Mouse (Mus musculus) hindbrain, embryonic 14.5 days (tissue): ENCODE results near the gene Csf1. TPM values are rescaled to one million over a fixed set of nuclear protein-coding genes. Genes with fewer than 3 reads are reported as not detected.
A peak's percentile ranks its signal among the peaks of the same experiment; 100 is the strongest.
"Not testable (repeated sequence)": the region's sequence is repeated elsewhere in the genome, so short reads cannot be mapped to it uniquely, and the experiment has no call there.

Experiments
- ATAC-seq: fragments of 200-750 bp; cut with Nextera tagmentation; 2 replicates; pipeline ENCODE4 v1.8.0; 2017; ENCODE audit warnings: moderate number of reproducible peaks, mild to moderate bottlenecking, moderate TSS enrichment, moderate library complexity; ENCODE audit not compliant: low FRiP score
- DNase-seq: peaks from one replicate; pipeline ENCODE4 v3.0.0-alpha.2; 2015; ENCODE audit warnings: low spot score
- H3K27ac ChIP-seq: fragments of 300-500 bp; sonication (generic); 2 replicates; pipeline ENCODE4 v1.5.1; 2014; ENCODE audit warnings: mild to moderate bottlenecking, moderate library complexity
- H3K27me3 ChIP-seq: fragments of 300-500 bp; sonication (generic); 2 replicates; pipeline ENCODE4 v1.6.1; 2014; ENCODE audit warnings: mild to moderate bottlenecking, low read length, mixed read lengths; ENCODE audit not compliant: control insufficient read depth, insufficient read depth
- H3K36me3 ChIP-seq: fragments of 300-500 bp; sonication (generic); replicated peaks from 2 replicates; pipeline ENCODE4 v1.6.1; 2014; ENCODE audit not compliant: control insufficient read depth, insufficient read depth
- H3K4me1 ChIP-seq: fragments of 300-500 bp; sonication (generic); replicated peaks from 2 replicates; pipeline ENCODE4 v1.6.1; 2014; ENCODE audit warnings: antibody characterized with exemption, low read length, mixed read lengths; ENCODE audit not compliant: control insufficient read depth, insufficient read depth
- H3K4me2 ChIP-seq: fragments of 300-500 bp; sonication (generic); replicated peaks from 2 replicates; pipeline ENCODE4 v1.6.1; 2014; ENCODE audit warnings: mild to moderate bottlenecking, moderate library complexity
- H3K4me3 ChIP-seq: fragments of 300-500 bp; sonication (generic); replicated peaks from 2 replicates; pipeline ENCODE4 v1.5.1; 2014; ENCODE audit warnings: mild to moderate bottlenecking, low read length
- H3K9ac ChIP-seq: fragments of 300-500 bp; sonication (generic); 2 replicates; pipeline ENCODE4 v1.6.1; 2014
- H3K9me3 ChIP-seq: fragments of 300-500 bp; sonication (generic); 2 replicates; pipeline ENCODE4 v1.6.1; 2016; ENCODE audit warnings: low read length; ENCODE audit not compliant: control insufficient read depth
- WGBS: fragments of 180-500 bp; shearing (Covaris S2); extraction: QIAGEN DNeasy Blood & Tissue Kit; methylation state at CpG from one replicate; pipeline ENCODE4 v1.1.7; 2014; 5-methylcytosine and 5-hydroxymethylcytosine counted together
- polyA plus RNA-seq: library from polyadenylated mRNA; unstranded; fragments of >200 nt; fragmentation: Nextera tagmentation; extraction: Ambion mirVana; gene quantifications from 2 replicates; pipeline ENCODE4 v1.2.1, GENCODE M21; 2014

The Csf1 gene
- polyA plus RNA-seq, 1 experiment from 2014 or later, result 7.8 TPM

DNA sequence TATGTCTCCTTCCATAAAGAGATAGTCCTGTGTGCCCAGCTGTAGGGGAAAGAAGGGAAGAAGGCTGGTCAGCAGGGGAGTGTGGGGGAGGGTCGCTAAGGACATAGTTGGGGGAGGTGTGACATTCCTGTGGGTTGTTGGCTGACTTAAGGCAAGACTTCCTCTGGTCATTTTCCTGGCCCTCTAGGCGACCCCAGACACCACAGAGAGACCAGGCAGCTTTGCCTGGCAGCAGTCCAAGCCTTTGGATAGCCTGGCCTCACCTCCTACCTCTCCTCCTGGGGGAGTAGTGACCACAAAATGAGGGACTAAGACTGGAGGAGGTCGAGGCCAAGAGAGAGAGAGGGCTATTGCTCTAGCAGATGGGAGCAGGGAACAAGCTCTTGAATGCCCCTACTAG is 17.2 kb downstream of the Csf1 start:
- H3K9ac ChIP-seq, result no peak overlapping the region
- 39% methylated on average over 3 of the region's 3 CpGs for WGBS

DNA sequence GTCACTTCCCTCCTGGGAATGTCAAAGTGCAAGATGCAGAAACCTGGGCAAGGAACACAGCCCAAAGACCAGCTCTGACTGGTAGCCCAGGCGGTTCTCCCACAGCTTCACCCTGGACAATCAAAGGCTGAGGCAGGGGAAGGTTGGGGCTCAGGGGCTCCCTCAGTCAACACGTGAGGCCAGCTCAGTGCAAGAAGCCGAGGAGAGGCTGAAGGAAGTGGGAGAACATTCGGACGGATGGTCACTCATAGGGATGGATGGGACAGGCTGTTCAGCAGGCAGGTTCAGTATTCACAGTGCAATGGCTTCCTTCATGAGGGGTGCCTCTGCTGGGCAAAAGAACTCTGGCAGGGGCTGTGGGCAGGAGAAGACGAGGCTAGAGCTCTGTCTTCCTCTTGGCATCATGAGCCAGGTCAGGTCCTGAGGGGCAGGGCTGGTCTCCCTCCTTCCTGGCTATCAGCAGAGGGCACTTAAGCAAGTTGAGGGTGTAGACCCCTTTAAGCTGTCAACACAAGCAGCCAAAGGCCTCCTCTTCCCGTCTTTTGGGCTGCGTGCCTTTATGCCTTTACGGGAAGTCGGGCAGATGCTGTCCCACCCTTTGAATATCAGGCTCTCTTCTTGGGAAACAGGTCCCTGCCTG is 18.1 kb downstream of the Csf1 start:
- DNase-seq (no peak), ATAC-seq (no peak)
- no peak overlapping the region for H3K4me2 ChIP-seq
- H3K9ac ChIP-seq, result no peak overlapping the region
- H3K4me1 ChIP-seq, result peaks cover 22% of the 10 kb centered on the region
- H3K9me3 ChIP-seq, result no peaks in the 10 kb centered on the region
- no peak overlapping the region for H3K4me3 ChIP-seq
- H3K36me3 ChIP-seq, result no peaks in the 10 kb centered on the region
- WGBS, result 94% methylated on average over 10 of the region's 10 CpGs
- no peaks in the 10 kb centered on the region for H3K27me3 ChIP-seq
- no peak overlapping the region for H3K27ac ChIP-seq

More for the DNA sequence above, 17.2 kb downstream of the Csf1 start:
- ATAC-seq (no peak), DNase-seq (no peak)
- Histone ChIP-seq H3K36me3 (no peaks in the 10 kb centered on the region), H3K4me1 (peaks cover 22% of the 10 kb centered on the region), H3K4me2 (no peak overlapping the region), H3K27ac (no peak overlapping the region), H3K27me3 (no peaks in the 10 kb centered on the region), H3K4me3 (no peak overlapping the region), H3K9me3 (no peaks in the 10 kb centered on the region)

DNA sequence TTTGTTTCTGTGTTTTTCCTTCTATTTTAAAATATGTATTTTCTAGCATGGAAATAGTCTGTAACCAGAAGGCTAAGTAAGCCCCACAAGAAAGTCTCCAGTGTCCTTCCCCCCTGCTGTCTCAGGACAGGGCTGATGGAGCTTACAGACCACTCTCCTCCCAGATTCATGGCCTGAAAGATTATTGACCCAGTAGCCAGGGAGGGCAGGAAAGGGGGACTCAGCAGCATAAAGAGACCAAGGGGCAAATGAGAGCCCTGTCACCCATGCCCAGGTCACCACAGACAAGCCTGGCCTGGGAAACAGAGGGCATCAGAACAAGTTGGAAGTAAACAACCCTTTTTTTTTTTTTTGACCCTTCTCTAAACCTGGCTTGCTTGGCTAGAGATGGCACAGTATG is 18.9 kb downstream of the Csf1 start:
- Histone ChIP-seq H3K36me3 (no peaks in the 10 kb centered on the region), H3K9ac (no peak overlapping the region), H3K4me2 (no peak overlapping the region), H3K4me1 (peaks cover 22% of the 10 kb centered on the region), H3K4me3 (no peak overlapping the region), H3K27me3 (no peaks in the 10 kb centered on the region), H3K27ac (peak overlapping the region; percentile 48), H3K9me3 (no peaks in the 10 kb centered on the region)
- ATAC-seq (no peak), DNase-seq (no peak)

DNA sequence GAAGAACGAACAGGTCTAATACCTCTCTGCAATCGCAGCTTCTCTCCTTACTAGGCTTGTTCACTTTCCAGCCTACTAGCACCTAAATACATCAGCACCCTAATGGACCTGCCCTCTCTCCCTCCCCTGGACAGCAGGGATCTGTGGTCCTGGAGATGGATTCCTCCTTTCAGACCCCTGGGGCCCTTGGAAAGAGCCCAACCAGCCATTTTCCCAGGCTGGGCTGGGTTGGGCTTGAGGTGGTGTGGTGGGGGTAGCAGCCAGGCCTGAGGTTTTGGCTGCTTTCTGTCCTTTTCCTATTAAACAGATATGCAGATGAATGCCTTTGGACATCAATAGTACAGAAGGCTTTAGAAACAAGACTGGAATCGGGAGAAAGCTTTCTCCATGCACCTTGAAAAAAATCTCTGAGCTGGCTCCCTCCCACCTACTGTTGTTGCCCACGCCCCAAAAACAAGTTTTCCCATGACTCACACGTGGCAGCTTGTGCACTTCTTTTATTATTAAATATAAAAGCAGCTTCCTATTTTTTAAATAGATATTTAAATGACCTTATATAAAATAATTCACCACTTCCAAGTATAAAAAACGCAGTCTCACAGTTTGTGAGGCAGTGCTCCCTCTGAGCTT is 19.6 kb downstream of the Csf1 start:
- ATAC-seq (peak; percentile 84), DNase-seq (peak; percentile 69)
- H3K36me3 ChIP-seq, result no peaks in the 10 kb centered on the region
- no peaks in the 10 kb centered on the region for H3K9me3 ChIP-seq
- no peaks in the 10 kb centered on the region for H3K27me3 ChIP-seq
- peaks cover 22% of the 10 kb centered on the region for H3K4me1 ChIP-seq
- no peak overlapping the region for H3K4me3 ChIP-seq
- no peak overlapping the region for H3K9ac ChIP-seq
- H3K4me2 ChIP-seq, result no peak overlapping the region
- H3K27ac ChIP-seq, result peak overlapping the region; percentile 48
- 6% methylated on average over 6 of the region's 6 CpGs for WGBS

DNA sequence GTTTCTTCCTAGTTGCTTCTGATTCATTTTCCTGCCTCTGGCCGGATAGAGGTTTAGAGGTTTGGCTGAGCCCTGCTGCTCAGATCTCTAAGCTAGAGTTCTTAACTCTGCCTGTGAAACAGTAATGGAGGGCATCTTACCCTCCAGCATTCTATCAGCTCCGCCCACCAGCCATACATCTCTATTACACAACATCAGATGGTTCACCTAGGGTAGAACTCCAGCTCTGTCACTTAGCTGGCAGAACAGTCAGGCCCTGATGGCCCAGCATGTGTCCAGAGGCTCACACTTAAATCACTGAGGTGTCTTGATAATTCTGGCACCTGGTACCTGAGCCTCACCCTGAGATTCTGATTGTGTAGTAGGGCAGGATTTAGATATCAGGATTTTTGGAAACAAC is 20.3 kb downstream of the Csf1 start:
- Histone ChIP-seq H3K27ac (peak overlapping the region; percentile 48; the same call in 1 of the 2 replicates), H3K27me3 (no peaks in the 10 kb centered on the region), H3K9me3 (no peaks in the 10 kb centered on the region), H3K4me1 (peaks cover 22% of the 10 kb centered on the region), H3K36me3 (no peaks in the 10 kb centered on the region), H3K4me2 (no peak overlapping the region), H3K9ac (no peak overlapping the region), H3K4me3 (no peak overlapping the region)
- WGBS, result 79% methylated on average over 2 of the region's 2 CpGs
- no peak for DNase-seq
- ATAC-seq, result no peak

DNA sequence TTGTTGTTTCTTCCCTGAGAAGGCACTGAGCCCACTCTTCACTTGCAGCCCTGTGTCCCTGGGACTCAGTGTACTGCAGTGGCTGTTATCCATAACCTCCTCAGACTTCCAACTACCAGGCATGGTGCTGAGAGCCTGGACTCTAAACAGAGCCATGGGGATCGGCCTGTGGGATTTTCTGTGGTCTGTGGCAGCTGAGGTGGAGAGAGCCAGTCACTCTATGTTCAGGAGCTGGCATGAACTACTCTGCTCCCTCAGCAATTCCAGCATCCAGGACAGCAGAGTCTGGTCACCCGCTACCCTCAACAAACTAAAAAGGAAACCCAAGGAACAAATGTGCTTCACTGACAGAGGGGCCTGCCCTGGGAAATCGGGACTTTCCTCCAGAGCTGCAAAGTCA is 20.8 kb downstream of the Csf1 start:
- DNase-seq, result no peak
- no peak overlapping the region for H3K4me3 ChIP-seq
- H3K27me3 ChIP-seq, result no peaks in the 10 kb centered on the region
- no peak overlapping the region for H3K4me2 ChIP-seq
- no peaks in the 10 kb centered on the region for H3K36me3 ChIP-seq
- H3K9me3 ChIP-seq, result no peaks in the 10 kb centered on the region
- no peak for ATAC-seq
- H3K27ac ChIP-seq, result no peak overlapping the region
- peaks cover 22% of the 10 kb centered on the region for H3K4me1 ChIP-seq
- no peak overlapping the region for H3K9ac ChIP-seq
- WGBS, result 83% methylated on average over 3 of the region's 3 CpGs

DNA sequence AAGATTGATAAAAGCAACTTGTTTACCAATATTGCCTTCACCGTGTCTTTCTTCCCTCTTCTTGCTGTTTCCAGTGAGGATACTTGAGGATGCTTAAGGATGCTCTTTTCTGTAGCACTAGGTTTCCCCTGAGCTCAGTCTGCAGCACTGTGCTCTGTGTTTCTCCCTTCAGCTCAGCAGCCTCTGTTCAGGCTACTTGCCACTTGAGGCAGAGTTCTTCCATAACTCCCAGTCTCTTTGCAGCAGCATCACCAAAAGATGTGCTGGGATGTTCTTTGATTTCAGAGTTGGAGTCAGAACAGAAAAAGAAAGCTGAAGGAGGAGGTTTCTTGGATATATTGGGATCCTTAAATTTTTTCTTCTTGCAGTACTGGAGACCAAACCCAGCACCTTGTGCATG is 21.6 kb downstream of the Csf1 start:
- 83% methylated on average over 1 of the region's 1 CpGs for WGBS
- Histone ChIP-seq H3K27ac (no peak overlapping the region), H3K4me1 (peaks cover 22% of the 10 kb centered on the region)

GRCm38 (mm10) chr3:107737609-107738190 is 22.6 kb downstream of the Csf1 start:
- 91% methylated on average over 1 of the region's 1 CpGs for WGBS
- no peak for ATAC-seq
- peaks cover 22% of the 10 kb centered on the region for H3K4me1 ChIP-seq

More for the DNA sequence above, 21.6 kb downstream of the Csf1 start:
- no peaks in the 10 kb centered on the region for H3K36me3 ChIP-seq
- ATAC-seq (no peak), DNase-seq (no peak)
- H3K4me3 ChIP-seq, result no peak overlapping the region
- no peak overlapping the region for H3K4me2 ChIP-seq
- H3K27me3 ChIP-seq, result no peaks in the 10 kb centered on the region
- H3K9ac ChIP-seq, result no peak overlapping the region
- H3K9me3 ChIP-seq, result no peaks in the 10 kb centered on the region

GRCm38 (mm10) chr3:107735620-107736019 is 24.6 kb downstream of the Csf1 start:
- H3K9me3 ChIP-seq, H3K9ac ChIP-seq, H3K36me3 ChIP-seq, H3K4me1 ChIP-seq, DNase-seq, ATAC-seq, H3K4me2 ChIP-seq, H3K27ac ChIP-seq, H3K27me3 ChIP-seq, H3K4me3 ChIP-seq: not testable (repeated sequence)
- WGBS, result 93% methylated on average over 13 of the region's 13 CpGs

More at GRCm38 (mm10) chr3:107737609-107738190, 22.6 kb downstream of the Csf1 start:
- H3K4me3 ChIP-seq, result no peak overlapping the region
- no peaks in the 10 kb centered on the region for H3K36me3 ChIP-seq
- no peaks in the 10 kb centered on the region for H3K27me3 ChIP-seq
- H3K9ac ChIP-seq, result no peak overlapping the region
- no peak for DNase-seq
- H3K27ac ChIP-seq, result no peak overlapping the region
- H3K9me3 ChIP-seq, result no peaks in the 10 kb centered on the region
- no peak overlapping the region for H3K4me2 ChIP-seq
